Mouse (Mus musculus) intestine, embryonic 14.5 days (tissue): Measurements from ENCODE around the gene Gm20532. TPM values are rescaled to one million over a fixed set of nuclear protein-coding genes. Genes with fewer than 3 reads are reported as not detected.

Experiments used
- ATAC-seq: fragments of 200-750 bp; cut with Nextera tagmentation; replicated peaks from 2 replicates; pipeline ENCODE4 v1.8.0; 2017; ENCODE audit warnings: low read depth, moderate number of reproducible peaks, moderate TSS enrichment, moderate library complexity; ENCODE audit not compliant: low FRiP score, low TSS enrichment
- DNase-seq: peaks from one replicate; pipeline ENCODE4 v3.0.0-alpha.2; 2018; ENCODE audit warnings: low spot score
- H3K27ac ChIP-seq: fragments of 300-500 bp; sonication (generic); 2 replicates; pipeline ENCODE4 v1.5.1; 2014; ENCODE audit warnings: low read depth, mild to moderate bottlenecking, control low read depth
- H3K27me3 ChIP-seq: fragments of 300-500 bp; sonication (generic); replicated peaks from 2 replicates; pipeline ENCODE4 v1.6.1; 2014; ENCODE audit warnings: low read length, control low read depth; ENCODE audit not compliant: control insufficient read depth, insufficient read depth
- H3K36me3 ChIP-seq: fragments of 300-500 bp; sonication (generic); 2 replicates; pipeline ENCODE4 v1.6.1; 2014; ENCODE audit warnings: low read length, control low read depth; ENCODE audit not compliant: control insufficient read depth, insufficient read depth
- H3K4me1 ChIP-seq: fragments of 300-500 bp; sonication (generic); replicated peaks from 2 replicates; pipeline ENCODE4 v1.6.1; 2014; ENCODE audit warnings: low read length, control low read depth, mixed read lengths; ENCODE audit not compliant: control insufficient read depth, insufficient read depth
- H3K4me2 ChIP-seq: fragments of 300-500 bp; sonication (generic); 2 replicates; pipeline ENCODE4 v1.6.1; 2014; ENCODE audit warnings: low read length
- H3K4me3 ChIP-seq: fragments of 300-500 bp; sonication (generic); 2 replicates; pipeline ENCODE4 v1.5.1; 2014; ENCODE audit warnings: low read depth, low read length, control low read depth, mixed read lengths
- H3K9ac ChIP-seq: fragments of 300-500 bp; sonication (generic); 2 replicates; pipeline ENCODE4 v1.6.1; 2014; ENCODE audit warnings: mild to moderate bottlenecking, low read length
- H3K9me3 ChIP-seq: fragments of 300-500 bp; sonication (generic); 2 replicates; pipeline ENCODE4 v1.6.1; 2016; ENCODE audit warnings: low read length, control low read depth; ENCODE audit not compliant: control insufficient read depth
- WGBS: fragments of 180-500 bp; shearing (Covaris S2); extraction: QIAGEN DNeasy Blood & Tissue Kit; methylation state at CpG from one replicate; pipeline ENCODE4 v1.1.7; 2014; 5-methylcytosine and 5-hydroxymethylcytosine counted together
- polyA plus RNA-seq: library from polyadenylated mRNA; unstranded; fragments of >200 nt; fragmentation: Nextera tagmentation; extraction: Ambion mirVana; gene quantifications from 2 replicates; pipeline ENCODE4 v1.2.1, GENCODE M21; 2014

Gm20532 gene
- polyA plus RNA-seq, 1 experiment from 2014 or later, result not detected

DNA sequence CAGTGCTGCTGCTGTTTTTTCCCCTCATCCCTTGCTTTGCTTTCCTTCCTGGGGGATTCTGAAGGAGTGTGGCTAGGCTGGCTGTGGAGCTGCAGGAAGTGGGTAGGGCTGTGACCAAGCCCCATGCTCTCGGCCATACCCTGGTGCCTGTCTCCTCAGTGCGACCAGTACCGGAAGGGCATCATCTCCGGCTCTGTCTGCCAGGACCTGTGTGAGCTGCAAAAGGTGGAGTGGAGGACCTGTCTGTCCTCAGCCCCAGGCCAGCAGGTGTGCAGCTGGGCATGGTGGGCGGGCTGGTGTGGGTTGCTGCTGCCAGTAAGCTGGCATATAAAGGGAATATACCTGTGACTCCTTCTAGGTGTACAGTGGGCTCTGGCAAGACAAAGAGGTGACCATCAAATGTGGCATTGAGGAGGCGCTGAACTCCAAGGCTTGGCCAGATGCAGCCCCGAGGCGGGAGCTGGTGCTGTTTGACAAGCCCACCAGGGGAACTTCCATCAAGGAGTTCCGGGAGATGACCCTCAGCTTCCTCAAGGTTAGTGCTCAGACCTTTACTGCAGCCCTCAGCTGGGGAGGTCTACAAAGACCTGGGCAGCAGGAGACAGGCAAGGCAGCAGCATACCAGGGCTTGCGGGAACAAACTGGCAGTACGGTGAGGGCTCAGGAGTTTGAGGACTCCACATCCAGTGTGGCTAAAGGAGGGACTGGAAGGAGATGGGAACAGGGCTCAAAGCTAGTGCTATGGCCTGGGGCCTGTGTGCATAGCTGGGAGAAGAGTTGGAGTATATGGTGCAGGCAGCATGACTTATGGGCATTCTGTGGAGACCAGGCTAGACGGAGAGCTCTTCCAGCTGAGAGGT is 48.4 kb downstream of the Gm20532 start:
- no peak overlapping the region for H3K4me2 ChIP-seq
- H3K9ac ChIP-seq, result no peak overlapping the region
- H3K4me1 ChIP-seq, result peaks cover 29% of the 10 kb centered on the region
- no peaks in the 10 kb centered on the region for H3K27me3 ChIP-seq
- peaks cover 50% of the 10 kb centered on the region for H3K36me3 ChIP-seq
- DNase-seq (no peak), ATAC-seq (no peak)
- no peaks in the 10 kb centered on the region for H3K9me3 ChIP-seq
- no peak overlapping the region for H3K4me3 ChIP-seq
- H3K27ac ChIP-seq, result no peak overlapping the region
- 59% methylated on average over 12 of the region's 12 CpGs for WGBS

DNA sequence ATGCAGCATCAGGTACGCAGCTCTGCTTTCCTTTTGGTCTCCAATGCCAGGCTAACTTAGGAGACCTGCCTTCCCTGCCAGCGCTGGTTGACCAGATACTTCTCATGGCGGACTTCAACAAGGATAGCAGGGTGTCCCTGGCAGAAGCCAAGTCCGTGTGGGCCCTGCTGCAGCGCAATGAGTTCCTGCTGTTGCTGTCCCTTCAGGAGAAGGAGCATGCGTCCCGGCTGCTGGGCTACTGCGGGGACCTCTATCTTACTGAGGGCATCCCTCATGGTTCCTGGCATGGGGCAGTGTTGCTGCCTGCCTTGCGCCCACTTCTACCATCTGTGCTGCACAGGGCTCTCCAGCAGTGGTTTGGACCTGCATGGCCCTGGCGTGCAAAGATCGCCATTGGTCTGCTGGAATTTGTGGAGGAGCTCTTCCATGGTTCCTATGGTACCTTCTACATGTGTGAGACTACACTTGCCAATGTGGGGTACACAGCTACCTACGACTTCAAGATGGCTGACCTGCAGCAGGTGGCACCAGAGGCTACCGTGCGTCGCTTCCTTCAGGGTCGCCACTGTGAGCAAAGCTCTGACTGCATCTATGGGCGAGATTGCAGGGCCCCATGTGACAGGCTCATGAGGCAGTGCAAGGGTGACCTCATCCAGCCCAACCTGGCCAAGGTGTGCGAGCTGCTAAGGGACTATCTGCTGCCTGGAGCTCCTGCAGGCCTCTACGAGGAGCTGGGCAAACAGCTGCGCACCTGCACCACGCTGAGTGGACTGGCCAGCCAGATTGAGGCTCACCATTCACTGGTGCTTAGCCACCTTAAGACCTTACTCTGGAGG is 49.3 kb downstream of the Gm20532 start:
- no peak overlapping the region for H3K9ac ChIP-seq
- DNase-seq (no peak), ATAC-seq (no peak)
- 72% methylated on average over 21 of the region's 21 CpGs for WGBS
- no peaks in the 10 kb centered on the region for H3K9me3 ChIP-seq
- no peak overlapping the region for H3K4me3 ChIP-seq
- no peak overlapping the region for H3K27ac ChIP-seq
- H3K36me3 ChIP-seq, result peaks cover 50% of the 10 kb centered on the region
- H3K4me1 ChIP-seq, result peaks cover 24% of the 10 kb centered on the region
- no peaks in the 10 kb centered on the region for H3K27me3 ChIP-seq
- no peak overlapping the region for H3K4me2 ChIP-seq

DNA sequence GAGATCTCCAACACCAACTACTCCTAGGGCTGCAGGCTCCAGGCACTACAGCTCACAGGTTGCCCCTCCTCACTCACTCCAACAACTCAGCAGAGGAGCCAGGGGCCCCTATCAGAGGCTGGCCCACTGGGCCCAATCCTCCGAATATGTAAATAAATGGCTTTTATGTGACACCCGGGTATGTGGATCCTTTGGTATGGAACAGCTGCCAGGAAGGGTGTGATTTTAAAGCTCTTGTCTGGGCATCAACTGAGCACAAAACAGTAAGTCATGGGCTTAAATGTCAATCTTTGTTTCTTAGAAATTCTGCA is 49.8 kb downstream of the Gm20532 start:
- no peak for ATAC-seq
- no peak overlapping the region for H3K4me3 ChIP-seq
- H3K9ac ChIP-seq, result no peak overlapping the region
- WGBS, result 47% methylated on average over 2 of the region's 2 CpGs
- H3K27me3 ChIP-seq, result no peaks in the 10 kb centered on the region
- peaks cover 50% of the 10 kb centered on the region for H3K36me3 ChIP-seq
- peaks cover 23% of the 10 kb centered on the region for H3K4me1 ChIP-seq
- H3K27ac ChIP-seq, result no peak overlapping the region
- H3K4me2 ChIP-seq, result no peak overlapping the region
- no peak for DNase-seq
- H3K9me3 ChIP-seq, result no peaks in the 10 kb centered on the region

DNA sequence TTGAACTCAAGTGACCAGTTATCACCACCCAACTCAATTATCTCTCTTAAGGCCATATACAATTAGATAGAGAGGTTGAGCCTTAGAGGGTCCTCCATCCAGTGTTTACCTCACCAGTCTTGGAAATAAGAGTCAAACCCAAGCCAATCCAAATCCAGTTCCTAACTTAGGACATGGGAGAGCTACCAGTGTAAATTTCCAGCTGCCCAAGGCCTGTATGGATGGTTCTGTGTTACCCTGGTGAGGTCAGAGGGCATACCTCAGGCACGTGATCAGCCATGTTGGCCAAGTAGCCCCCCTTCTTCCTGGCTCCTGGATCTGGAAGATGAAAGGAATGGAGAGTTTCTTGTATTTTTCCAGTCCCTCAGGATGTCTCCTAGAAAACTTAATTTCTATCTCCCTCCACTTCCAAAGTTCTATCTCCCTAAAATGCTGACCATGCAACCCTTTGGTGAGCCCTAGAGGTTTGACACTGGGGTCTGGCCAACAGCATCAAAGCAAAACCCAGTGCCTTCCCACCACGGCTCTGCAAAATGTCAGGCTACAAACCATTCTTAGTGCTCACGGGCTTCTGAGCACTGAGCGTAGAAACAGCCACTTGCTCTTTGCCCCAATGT is 51.0 kb downstream of the Gm20532 start:
- Histone ChIP-seq H3K4me3 (no peak overlapping the region), H3K27me3 (no peaks in the 10 kb centered on the region), H3K4me2 (no peak overlapping the region), H3K36me3 (peaks cover 50% of the 10 kb centered on the region), H3K9me3 (no peaks in the 10 kb centered on the region), H3K9ac (no peak overlapping the region), H3K27ac (no peak overlapping the region), H3K4me1 (peaks cover 23% of the 10 kb centered on the region)
- ATAC-seq (no peak), DNase-seq (no peak)
- WGBS, result 71% methylated on average over 4 of the region's 4 CpGs

DNA sequence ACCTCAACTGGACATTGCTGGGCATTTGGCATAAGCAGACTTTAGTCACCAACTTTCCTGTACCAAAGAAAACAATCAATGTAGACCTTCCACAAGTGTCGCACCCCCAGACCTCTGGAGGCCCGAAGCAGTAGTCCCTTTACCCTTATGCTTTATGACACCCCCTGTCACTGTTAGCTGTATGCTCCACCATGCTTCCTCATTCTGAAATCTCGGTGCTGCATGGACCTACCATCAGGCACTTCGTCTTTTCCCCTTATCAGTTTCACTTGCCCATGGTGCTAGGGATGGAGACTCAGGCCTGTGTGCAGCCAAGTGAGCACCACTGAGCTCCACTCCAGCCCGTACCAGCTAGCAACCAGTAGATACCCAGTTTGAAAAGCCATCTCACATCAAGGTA is 51.6 kb downstream of the Gm20532 start:
- no peak overlapping the region for H3K9ac ChIP-seq
- H3K4me3 ChIP-seq, result peak overlapping the region; percentile 97
- peaks cover 50% of the 10 kb centered on the region for H3K36me3 ChIP-seq
- H3K27ac ChIP-seq, result no peak overlapping the region
- H3K27me3 ChIP-seq, result no peaks in the 10 kb centered on the region
- ATAC-seq (no peak), DNase-seq (no peak)
- peaks cover 23% of the 10 kb centered on the region for H3K4me1 ChIP-seq
- H3K4me2 ChIP-seq, result peak overlapping the region; percentile 91
- H3K9me3 ChIP-seq, result no peaks in the 10 kb centered on the region
- WGBS, result 84% methylated on average over 5 of the region's 5 CpGs

DNA sequence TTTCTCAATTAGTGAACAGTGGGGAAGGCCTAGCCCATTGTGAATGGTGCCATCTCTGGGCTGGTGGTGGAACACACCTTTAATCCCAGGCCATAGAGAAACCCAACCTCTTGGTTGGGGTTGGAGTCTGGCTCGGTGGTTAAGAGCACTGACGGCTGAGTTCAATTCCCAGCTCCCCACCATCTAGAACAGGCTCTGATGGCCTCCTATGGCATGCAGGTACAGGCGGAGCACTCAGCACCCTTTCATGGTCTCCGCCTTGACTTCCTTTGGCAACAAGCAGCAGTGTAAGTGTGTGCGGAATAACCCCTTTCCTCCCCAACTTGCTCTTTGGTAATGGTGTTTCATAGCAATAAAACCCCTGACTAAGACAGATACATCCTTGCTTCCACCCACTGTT is 52.1 kb downstream of the Gm20532 start:
- H3K9ac ChIP-seq, result peak overlapping the region; percentile 97
- DNase-seq (no peak), ATAC-seq (no peak)
- whole genome bisulfite sequencing, result 79% methylated on average over 5 of the region's 5 CpGs
- H3K27ac ChIP-seq, result no peak overlapping the region
- peak overlapping the region; percentile 97 for H3K4me3 ChIP-seq
- peaks cover 23% of the 10 kb centered on the region for H3K4me1 ChIP-seq
- no peaks in the 10 kb centered on the region for H3K27me3 ChIP-seq
- peak overlapping the region; percentile 91 for H3K4me2 ChIP-seq
- no peaks in the 10 kb centered on the region for H3K9me3 ChIP-seq
- H3K36me3 ChIP-seq, result peaks cover 50% of the 10 kb centered on the region

DNA sequence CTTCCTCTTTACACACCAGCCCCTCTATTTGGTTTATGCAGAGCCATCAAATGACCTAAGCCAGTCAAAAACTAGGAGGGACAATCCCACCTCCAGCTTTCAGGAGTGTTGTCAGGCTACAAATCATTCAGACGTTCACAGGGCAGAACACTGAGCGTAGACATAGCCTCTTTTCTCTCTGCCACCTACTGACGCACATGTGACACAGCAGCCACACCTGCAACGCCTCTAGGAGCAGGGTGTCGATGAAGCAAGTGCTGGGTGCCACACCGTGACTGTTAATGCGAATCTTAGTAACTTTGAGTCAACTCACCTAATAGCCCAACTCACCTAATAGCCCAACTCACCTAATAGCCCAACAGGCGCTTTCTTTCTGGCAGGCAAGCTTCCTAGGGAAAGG is 52.6 kb downstream of the Gm20532 start:
- Histone ChIP-seq H3K9ac (peak overlapping the region; percentile 97), H3K4me3 (peak overlapping the region; percentile 97), H3K27me3 (no peaks in the 10 kb centered on the region), H3K4me1 (peaks cover 23% of the 10 kb centered on the region), H3K36me3 (peaks cover 49% of the 10 kb centered on the region), H3K4me2 (peak overlapping the region; percentile 91), H3K27ac (peak overlapping the region; percentile 76; the same call in 1 of the 2 replicates), H3K9me3 (no peaks in the 10 kb centered on the region)
- DNase-seq, result no peak
- 5% methylated on average over 8 of the region's 8 CpGs for WGBS
- ATAC-seq, result 0 out of 2 replicates have a peak, but pooled peaks have one; percentile 30
